Mouse (Mus musculus) MEL (cell line): ENCODE results near the gene Wdr62. TPM values are rescaled to one million over a fixed set of nuclear protein-coding genes. Genes with fewer than 3 reads are reported as not detected.

Experiments
- DNase-seq: peaks from one replicate; pipeline ENCODE4 v3.0.0; 2011; ENCODE audit warnings: low read depth, low spot score
- H3K27ac ChIP-seq: 2 replicates; pipeline ENCODE4 v1.5.1; 2012; ENCODE audit warnings: low read depth, mild to moderate bottlenecking, control low read depth, low read length, moderate library complexity; ENCODE audit not compliant: control insufficient read depth
- H3K27me3 ChIP-seq, 2 experiments: fragments of 150-350 bp in 1 of 2; sonication (generic) in 1 of 2; 2 replicates each; pipeline ENCODE4 v1.6.1; 2012; ENCODE audit warnings: low read length in 2 of 2, mild to moderate bottlenecking in 2 of 2, improper control_type of control experiment in 1 of 2, moderate library complexity in 1 of 2; ENCODE audit not compliant: insufficient read depth in 2 of 2, control insufficient read depth in 1 of 2
- H3K36me3 ChIP-seq, 2 experiments: 2 replicates each; pipeline ENCODE4 v1.6.1; 2012 to 2014; ENCODE audit warnings: low read length in 2 of 2, improper control_type of control experiment in 1 of 2, inconsistent platforms in 1 of 2, mild to moderate bottlenecking in 1 of 2; ENCODE audit not compliant: insufficient read depth in 2 of 2, control insufficient read depth in 1 of 2
- H3K4me1 ChIP-seq, 2 experiments: fragments of 150-350 bp in 1 of 2; sonication (generic) in 1 of 2; 2 replicates each; pipeline ENCODE4 v1.6.1; 2012; ENCODE audit warnings: low read length in 2 of 2, improper control_type of control experiment in 1 of 2, mild to moderate bottlenecking in 1 of 2; ENCODE audit not compliant: insufficient read depth in 2 of 2, control insufficient read depth in 1 of 2
- H3K4me3 ChIP-seq, 2 experiments: fragments of 150-350 bp in 1 of 2; sonication (generic) in 1 of 2; 2 replicates each; pipeline ENCODE4 v1.5.1; 2012; ENCODE audit warnings: low read depth in 2 of 2, low read length in 2 of 2, mild to moderate bottlenecking in 2 of 2, moderate library complexity in 2 of 2, control low read depth in 1 of 2, improper control_type of control experiment in 1 of 2; ENCODE audit not compliant: control insufficient read depth in 1 of 2, insufficient read depth in 1 of 2
- H3K79me2 ChIP-seq: 2 replicates; pipeline ENCODE4 v1.6.1; 2012; ENCODE audit warnings: mild to moderate bottlenecking, low read length, moderate library complexity; ENCODE audit not compliant: control insufficient read depth, poor library complexity, insufficient read depth
- H3K9ac ChIP-seq: 2 replicates; pipeline ENCODE4 v1.6.1; 2012; ENCODE audit warnings: low read depth, mild to moderate bottlenecking, control low read depth, low read length, moderate library complexity; ENCODE audit not compliant: control insufficient read depth, poor library complexity, severe bottlenecking
- H3K9me3 ChIP-seq: fragments of 150-350 bp; sonication (generic); replicated peaks from 2 replicates; pipeline ENCODE4 v1.6.1; 2012; ENCODE audit warnings: mild to moderate bottlenecking, low read length, improper control_type of control experiment, moderate library complexity; ENCODE audit not compliant: insufficient read depth
- BHLHE40 ChIP-seq: IDR thresholded peaks from 2 replicates; pipeline ENCODE4 v1.6.1; 2012; ENCODE audit warnings: low read depth, mild to moderate bottlenecking, inconsistent platforms, low read length, improper control_type of control experiment, borderline replicate concordance
- CHD1 ChIP-seq: IDR thresholded peaks from 2 replicates; pipeline ENCODE4 v1.6.1; 2012; ENCODE audit warnings: low read depth, mild to moderate bottlenecking, inconsistent platforms, low read length, improper control_type of control experiment
- CTCF ChIP-seq, 3 experiments: IDR thresholded peaks in 2 of 3; conservative IDR thresholded peaks in 1 of 3; 2 replicates each; pipeline ENCODE4 v1.5.1; 2011 to 2012; ENCODE audit warnings: low read length in 3 of 3, low read depth in 2 of 3, mild to moderate bottlenecking in 2 of 3, improper control_type of control experiment in 1 of 3, inconsistent platforms in 1 of 3, mixed read lengths in 1 of 3, moderate library complexity in 1 of 3; ENCODE audit not compliant: control insufficient read depth in 1 of 3, insufficient read depth in 1 of 3, poor library complexity in 1 of 3, severe bottlenecking in 1 of 3
- E2F4 ChIP-seq: IDR thresholded peaks from 2 replicates; pipeline ENCODE4 v1.6.1; 2011; ENCODE audit warnings: low read depth, low read length, improper control_type of control experiment, borderline replicate concordance
- ETS1 ChIP-seq: IDR thresholded peaks from 2 replicates; pipeline ENCODE4 v1.6.1; 2012; ENCODE audit warnings: low read depth, mild to moderate bottlenecking, inconsistent platforms, low read length, improper control_type of control experiment, moderate library complexity
- HCFC1 ChIP-seq: IDR thresholded peaks from 2 replicates; pipeline ENCODE4 v1.6.1; 2012; ENCODE audit warnings: low read depth, mild to moderate bottlenecking, inconsistent platforms, low read length, improper control_type of control experiment, moderate library complexity
- KAT2A ChIP-seq: conservative IDR thresholded peaks from 2 replicates; pipeline ENCODE4 v1.6.1; 2012; ENCODE audit warnings: low read depth, low read length, improper control_type of control experiment, inconsistent platforms
- MAZ ChIP-seq: IDR thresholded peaks from 2 replicates; pipeline ENCODE4 v1.6.1; 2012; ENCODE audit warnings: low read depth, mild to moderate bottlenecking, inconsistent platforms, low read length, improper control_type of control experiment
- NELFE ChIP-seq: IDR thresholded peaks from 2 replicates; pipeline ENCODE4 v1.6.1; 2011; ENCODE audit warnings: low read depth, low read length, improper control_type of control experiment
- NRF1 ChIP-seq: IDR thresholded peaks from 2 replicates; pipeline ENCODE4 v1.6.1; 2014; ENCODE audit warnings: low read depth, mild to moderate bottlenecking, inconsistent platforms, low read length, improper control_type of control experiment, moderate library complexity; ENCODE audit not compliant: poor library complexity, insufficient read depth, severe bottlenecking
- POLR2A ChIP-seq, 2 experiments: IDR thresholded peaks; 2 replicates each; pipeline ENCODE4 v1.6.1; 2011 to 2012; ENCODE audit warnings: low read length in 2 of 2, mild to moderate bottlenecking in 2 of 2, control low read depth in 1 of 2, improper control_type of control experiment in 1 of 2, low read depth in 1 of 2, moderate library complexity in 1 of 2; ENCODE audit not compliant: control insufficient read depth in 1 of 2, insufficient read depth in 1 of 2, poor library complexity in 1 of 2
- POLR2AphosphoS2 ChIP-seq: IDR thresholded peaks from 2 replicates; pipeline ENCODE4 v1.6.1; 2011; ENCODE audit warnings: low read length, improper control_type of control experiment
- POLR2AphosphoS5 ChIP-seq: IDR thresholded peaks from 2 replicates; pipeline ENCODE4 v1.6.1; 2012; ENCODE audit warnings: low read depth, borderline replicate concordance, mild to moderate bottlenecking, inconsistent platforms, low read length, moderate library complexity, mixed read lengths
- RAD21 ChIP-seq: IDR thresholded peaks from 2 replicates; pipeline ENCODE4 v1.6.1; 2011; ENCODE audit warnings: mild to moderate bottlenecking, low read depth, low read length, improper control_type of control experiment
- SIN3A ChIP-seq: IDR thresholded peaks from 2 replicates; pipeline ENCODE4 v1.6.1; 2012; ENCODE audit warnings: low read length, improper control_type of control experiment, inconsistent platforms
- SMC3 ChIP-seq: IDR thresholded peaks from 2 replicates; pipeline ENCODE4 v1.6.1; 2011; ENCODE audit warnings: low read depth, low read length, improper control_type of control experiment
- TBP ChIP-seq: IDR thresholded peaks from 2 replicates; pipeline ENCODE4 v1.8.0; 2011; ENCODE audit warnings: low read depth, low read length, improper control_type of control experiment
- TCF12 ChIP-seq: IDR thresholded peaks from 2 replicates; pipeline ENCODE4 v1.6.1; 2014; ENCODE audit warnings: low read depth, mild to moderate bottlenecking, inconsistent platforms, low read length, improper control_type of control experiment, moderate library complexity
- USF2 ChIP-seq, 2 experiments: IDR thresholded peaks; 2 replicates each; pipeline ENCODE4 v1.6.1; 2011 to 2012; ENCODE audit warnings: improper control_type of control experiment in 2 of 2, low read length in 2 of 2, borderline replicate concordance in 1 of 2, inconsistent platforms in 1 of 2, low read depth in 1 of 2, mild to moderate bottlenecking in 1 of 2; ENCODE audit not compliant: insufficient read depth in 1 of 2
- ZC3H11A ChIP-seq: IDR thresholded peaks from 2 replicates; pipeline ENCODE4 v1.6.1; 2012; ENCODE audit warnings: low read depth, mild to moderate bottlenecking, inconsistent platforms, low read length, improper control_type of control experiment
- ZKSCAN1 ChIP-seq: IDR thresholded peaks from 2 replicates; pipeline ENCODE4 v1.6.1; 2012; ENCODE audit warnings: low read depth, mild to moderate bottlenecking, inconsistent platforms, low read length, improper control_type of control experiment, moderate library complexity
- ZMIZ1 ChIP-seq: IDR thresholded peaks from 2 replicates; pipeline ENCODE4 v1.6.1; 2012; ENCODE audit warnings: low read depth, mild to moderate bottlenecking, inconsistent platforms, low read length, improper control_type of control experiment, moderate library complexity
- polyA plus RNA-seq, 2 experiments: library from polyadenylated mRNA; stranded (reverse) in 1 of 2; unstranded in 1 of 2; fragments of >175 nt in 1 of 2; fragments of >200 nt in 1 of 2; gene quantifications; 2 replicates each; pipeline versions ENCODE4 v1.2.1 to v1.2.4; 2012; ENCODE audit warnings: low replicate concordance in 2 of 2, low read depth in 1 of 2; ENCODE audit not compliant: insufficient read length in 2 of 2, insufficient read depth in 1 of 2, missing spikeins in 1 of 2
- total RNA-seq: library from RNA; depleted of rRNA; stranded (reverse); fragments of 300-350 nt; gene quantifications from 2 replicates; pipeline ENCODE4 v1.2.3, GENCODE M21; 2012

The Wdr62 gene
- total and polyA plus RNA-seq, 3 experiments, result 6.5 to 44.8 (median 30.5) TPM

- 0 out of 4 replicates have a peak, but pooled peaks cover 0 to 2% of the 10 kb centered on the region in 2 experiments for H3K27me3 ChIP-seq
- peaks cover 0 to 4% of the 10 kb centered on the region in 2 experiments; a peak in 1 of 4 replicates for H3K4me1 ChIP-seq
- DNase-seq, result no peak
- no peaks in the 10 kb centered on the region for H3K36me3 ChIP-seq
- H3K4me3 ChIP-seq, result no peak overlapping the region
- H3K9ac ChIP-seq, result no peak overlapping the region
- no peak for TF ChIP-seq E2F4
- no peak for TF ChIP-seq TBP
- no peak for TF ChIP-seq NELFE
- no peak for TF ChIP-seq ZKSCAN1
- no peak for TF ChIP-seq CTCF (IDR thresholded peaks at IDR 0.05 in 2 of 3, conservative IDR thresholded peaks at IDR 0.05 in 1 of 3; ENCODE audit: control insufficient read depth in 1 of 3, insufficient read depth in 1 of 3, low read depth in 2 of 3, low read length in 3 of 3, poor library complexity in 1 of 3, severe bottlenecking in 1 of 3)
- TF ChIP-seq SIN3A, result no peak
- H3K79me2 ChIP-seq, result no peaks in the 10 kb centered on the region
- H3K27ac ChIP-seq, result no peak overlapping the region
- no peaks in the 10 kb centered on the region for H3K9me3 ChIP-seq
Measured at GRCm38 (mm10) chr7:30297266-30297665, 17.0 kb upstream of the Wdr62 start.

GRCm38 (mm10) chr7:30296816-30297215 is 16.6 kb upstream of the Wdr62 start:
- Histone ChIP-seq H3K27me3 (0 out of 4 replicates have a peak, but pooled peaks cover 0 to 2% of the 10 kb centered on the region in 2 experiments), H3K79me2 (no peaks in the 10 kb centered on the region), H3K4me1 (peaks cover 0 to 4% of the 10 kb centered on the region in 2 experiments; a peak in 1 of 4 replicates), H3K4me3 (no peak overlapping the region), H3K9ac (no peak overlapping the region), H3K27ac (no peak overlapping the region), H3K9me3 (no peaks in the 10 kb centered on the region), H3K36me3 (no peaks in the 10 kb centered on the region)
- DNase-seq, result no peak
- TF ChIP-seq POLR2A (IDR thresholded peaks at IDR 0.05; ENCODE audit: control insufficient read depth in 1 of 2, insufficient read depth in 1 of 2, low read depth in 1 of 2, low read length in 2 of 2, poor library complexity in 1 of 2), result no peak
- TF ChIP-seq ZKSCAN1, result no peak
- no peak for TF ChIP-seq BHLHE40
- no peak for TF ChIP-seq RAD21
- TF ChIP-seq HCFC1, result no peak

GRCm38 (mm10) chr7:30295103-30295502 is 14.9 kb upstream of the Wdr62 start:
- Histone ChIP-seq H3K9ac (no peak overlapping the region), H3K36me3 (no peaks in the 10 kb centered on the region), H3K9me3 (no peaks in the 10 kb centered on the region), H3K27ac (no peak overlapping the region), H3K27me3 (0 out of 4 replicates have a peak, but pooled peaks cover 0 to 2% of the 10 kb centered on the region in 2 experiments), H3K4me1 (peaks cover 0 to 4% of the 10 kb centered on the region in 2 experiments; a peak in 1 of 4 replicates), H3K4me3 (no peak overlapping the region), H3K79me2 (no peaks in the 10 kb centered on the region)
- TF ChIP-seq ZMIZ1 (no peak), ZC3H11A (no peak), POLR2AphosphoS2 (no peak), POLR2A (IDR thresholded peaks at IDR 0.05; ENCODE audit: control insufficient read depth in 1 of 2, insufficient read depth in 1 of 2, low read depth in 1 of 2, low read length in 2 of 2, poor library complexity in 1 of 2) (no peak), TCF12 (no peak), MAZ (no peak), CHD1 (no peak), E2F4 (no peak), KAT2A (no peak), ETS1 (no peak), USF2 (IDR thresholded peaks at IDR 0.05; ENCODE audit: borderline replicate concordance in 1 of 2, insufficient read depth in 1 of 2, low read depth in 1 of 2, low read length in 2 of 2) (no peak), SMC3 (no peak), NRF1 (no peak), POLR2AphosphoS5 (no peak), ZKSCAN1 (no peak)
- peak; percentile 40 for DNase-seq
